Comparison of ENCODE assay signal across 22 mouse cellular contexts in genomic region chr14:103814015-103814691, GRCm38 (mm10). TPM values are rescaled to one million over a fixed set of nuclear protein-coding genes. Genes with fewer than 3 reads are reported as not detected.
A peak's percentile ranks its signal among the peaks of the same experiment; 100 is the strongest.
DNase-seq lines count a peak whose midpoint lies in the region; ATAC-seq and TF ChIP-seq lines count a peak whose summit lies in the region.
"Had no signal": no experiment of that assay in that cellular context is flagged by ENCODE, and none has a peak within 500 bp of the region (broad histone marks: within the 10 kb centered on the region; RNA-seq: fewer than 3 reads in every experiment).

No protein-coding gene starts in this region.

- H3K9me3 ChIP-seq in heart, embryonic 11.5 days (replicated peaks; ENCODE audit: control insufficient read depth, low read length): no peaks in the 10 kb centered on the region
- H3K9me3 ChIP-seq in liver, embryonic 14.5 days (ENCODE audit: control insufficient read depth, low read length): no peaks in the 10 kb centered on the region
- H3K9me3 ChIP-seq: embryonic facial prominence, embryonic 10.5 days; limb, embryonic 12.5 days; midbrain, embryonic 15.5 days had no signal

- H3K27ac ChIP-seq in heart, adult 2 months: peak overlapping the region; percentile 88
- H3K27ac ChIP-seq in heart, embryonic 11.5 days (ENCODE audit: low read depth, low read length): no peak overlapping the region
- H3K27ac ChIP-seq in liver, embryonic 14.5 days: no peak overlapping the region
- H3K27ac ChIP-seq in layer of hippocampus, adult 2 months: no peak overlapping the region
- H3K27ac ChIP-seq: embryonic facial prominence, embryonic 10.5 days; hindbrain, embryonic 14.5 days; kidney, postnatal 0 days; limb, embryonic 12.5 days; macrophage; midbrain, embryonic 15.5 days; stomach, postnatal 0 days had no signal

- no peak for TF ChIP-seq CTCF in heart, adult 2 months (IDR thresholded peaks at IDR 0.05)
- TF ChIP-seq CTCF in liver, embryonic 14.5 days (IDR thresholded peaks at IDR 0.05; ENCODE audit: low read depth): no peak
- no peak for TF ChIP-seq CTCF in layer of hippocampus, adult 2 months (conservative IDR thresholded peaks at IDR 0.05)

- no peak overlapping the region for H3K4me2 ChIP-seq in heart, embryonic 11.5 days
- no peak overlapping the region for H3K4me2 ChIP-seq in liver, embryonic 14.5 days (ENCODE audit: low read depth)
- H3K4me2 ChIP-seq: hindbrain, embryonic 14.5 days; limb, embryonic 12.5 days; lung, embryonic 14.5 days; midbrain, embryonic 15.5 days had no signal

- H3K36me3 ChIP-seq in heart, adult 2 months (ENCODE audit: control insufficient read depth, insufficient read depth, low read length): peaks cover 20% of the 10 kb centered on the region
- H3K36me3 ChIP-seq in heart, embryonic 11.5 days (ENCODE audit: control insufficient read depth, insufficient read depth, low read length): no peaks in the 10 kb centered on the region
- H3K36me3 ChIP-seq in liver, embryonic 14.5 days (replicated peaks; ENCODE audit: control insufficient read depth, insufficient read depth, low read depth): no peaks in the 10 kb centered on the region
- H3K36me3 ChIP-seq: embryonic facial prominence, embryonic 10.5 days; limb, embryonic 12.5 days; midbrain, embryonic 15.5 days had no signal

- WGBS in heart, adult 2 months: 62% methylated on average over 10 of the region's 10 CpGs
- 48% methylated on average over 10 of the region's 10 CpGs for WGBS in heart, embryonic 11.5 days (ENCODE audit: insufficient replicate concordance)
- WGBS in liver, embryonic 14.5 days (ENCODE audit: insufficient replicate concordance): 37% methylated on average over 10 of the region's 10 CpGs

- H3K79me2 ChIP-seq in heart, adult 2 months (replicated peaks; ENCODE audit: control insufficient read depth, insufficient read depth, low read length): no peaks in the 10 kb centered on the region

- intact Hi-C loops in heart, adult 2 months (cut with DNase I): loop anchor here (10.0 kb wide), 1 partner anchor 69 kb away; no protein-coding TSS in a partner anchor

- no peak for TF ChIP-seq EP300 in heart, adult 2 months (IDR thresholded peaks at IDR 0.05; ENCODE audit: insufficient read depth, low read depth, low read length)
- no peak for TF ChIP-seq EP300 in liver, embryonic 14.5 days (IDR thresholded peaks at IDR 0.05; ENCODE audit: low read depth)

- no peak for ATAC-seq in heart, embryonic 11.5 days (replicated peaks; ENCODE audit: insufficient number of reproducible peaks, low FRiP score, low TSS enrichment)
- peak; percentile 85 for ATAC-seq in liver, embryonic 14.5 days (ENCODE audit: insufficient read depth)
- ATAC-seq: midbrain, embryonic 15.5 days had no signal

- no peak overlapping the region for H3K4me3 ChIP-seq in heart, adult 2 months
- H3K4me3 ChIP-seq in heart, embryonic 11.5 days (ENCODE audit: low read depth, low read length): no peak overlapping the region
- no peak overlapping the region for H3K4me3 ChIP-seq in liver, embryonic 14.5 days (ENCODE audit: insufficient read depth in 1 of 2, low read depth in 2 of 2, low read length in 2 of 2)
- no peak overlapping the region for H3K4me3 ChIP-seq in layer of hippocampus, adult 2 months
- H3K4me3 ChIP-seq: embryonic facial prominence, embryonic 10.5 days; limb, embryonic 12.5 days; midbrain, embryonic 15.5 days; myocyte had no signal

- no peaks in the 10 kb centered on the region for H3K27me3 ChIP-seq in heart, adult 2 months (ENCODE audit: control insufficient read depth, insufficient read depth, low read length)
- H3K27me3 ChIP-seq in heart, embryonic 11.5 days (ENCODE audit: control insufficient read depth, insufficient read depth, low read length): no peaks in the 10 kb centered on the region
- no peaks in the 10 kb centered on the region for H3K27me3 ChIP-seq in liver, embryonic 14.5 days (ENCODE audit: control insufficient read depth, insufficient read depth, low read length)
- H3K27me3 ChIP-seq: CH12.LX; midbrain, embryonic 15.5 days had no signal

- no peak for TF ChIP-seq POLR2A in heart, adult 2 months (IDR thresholded peaks at IDR 0.05; ENCODE audit: insufficient read depth, low read depth, low read length)

- no peak for DNase-seq in heart, adult 2 months
- peak; percentile 36 for DNase-seq in 416B (ENCODE audit: low read depth)
- DNase-seq in c-Kit-positive CD71-positive TER-119-negative erythroid progenitor cells, embryonic 14.5 days (ENCODE audit: low read depth): peak; percentile 14
- DNase-seq in liver, embryonic 14.5 days (ENCODE audit: low read depth in 3 of 3, low spot score in 3 of 3): peak; percentile 4 to 12 (median 7)
- no peak for DNase-seq in urinary bladder, postnatal 10 days (ENCODE audit: low spot score)
- no peak for DNase-seq in cerebellum, adult 11-12 months
- no peak for DNase-seq in layer of hippocampus, adult 2 months (ENCODE audit: low spot score in 2 of 2)
- DNase-seq: cerebellum, adult 11 months; cerebellum, postnatal 36 days; heart, postnatal 14 days; lung, embryonic 14.5 days had no signal

- peaks cover 8% of the 10 kb centered on the region for H3K4me1 ChIP-seq in heart, adult 2 months (ENCODE audit: control insufficient read depth, insufficient read depth, low read length)
- H3K4me1 ChIP-seq in heart, embryonic 11.5 days (ENCODE audit: control insufficient read depth, insufficient read depth, low read length): no peaks in the 10 kb centered on the region
- H3K4me1 ChIP-seq in liver, embryonic 14.5 days (replicated peaks; ENCODE audit: control insufficient read depth in 2 of 2, insufficient read depth in 2 of 2, low read length in 1 of 2): peaks cover 3 to 9% of the 10 kb centered on the region in 2 experiments; a peak in 3 of 4 replicates
- H3K4me1 ChIP-seq: midbrain, embryonic 15.5 days had no signal

- no peak overlapping the region for H3K9ac ChIP-seq in heart, adult 2 months (ENCODE audit: low read depth, low read length)
- no peak overlapping the region for H3K9ac ChIP-seq in heart, embryonic 11.5 days (ENCODE audit: low read depth, low read length)
- no peak overlapping the region for H3K9ac ChIP-seq in liver, embryonic 14.5 days (replicated peaks)
- H3K9ac ChIP-seq: hindbrain, embryonic 14.5 days; limb, embryonic 12.5 days; lung, embryonic 14.5 days; midbrain, embryonic 15.5 days had no signal

RNA-seq across cellular contexts. Expression of gene Ednrb, which starts 30.0 kb away (rescaled TPM):
- 10 to 100 TPM; 16.3 to 18.6 TPM for total RNA-seq in heart, adult 2 months (2021)
- 8.0 and 9.2 TPM in 2 replicates for polyA plus RNA-seq in heart, adult 2 months (2012; rRNA removed)
- polyA plus RNA-seq in heart, embryonic 11.5 days (2014; fragmentation: Nextera tagmentation; extraction: Ambion mirVana): 96.5 and 115 TPM in 2 replicates
- polyA plus RNA-seq in liver, embryonic 14.5 days (2012; rRNA removed): 1.6 and 2.3 TPM in 2 replicates
- 6.7 and 7.5 TPM in 2 replicates for polyA plus RNA-seq in liver, embryonic 14.5 days (2014; fragmentation: Nextera tagmentation; extraction: Ambion mirVana)
- 10 to 100 TPM; 35.4 to 39.0 TPM for total RNA-seq in layer of hippocampus, adult 2 months (2021)
- total RNA-seq: CH12.LX; neutrophil, adult 5-6 weeks had no signal
- polyA plus RNA-seq: myocyte had no signal

Comparison
In these comparisons a context has a peak if more than half of its experiments do, and no peak if none do; other contexts are left out.
1. DNase-seq: peak in 416B (single experiment), c-Kit-positive CD71-positive TER-119-negative erythroid progenitor cells, embryonic 14.5 days (single experiment) and liver, embryonic 14.5 days (3 of 3); none in heart, adult 2 months (0 of 2), urinary bladder, postnatal 10 days (single experiment), cerebellum, adult 11-12 months (single experiment) and layer of hippocampus, adult 2 months (0 of 2).